Mouse (Mus musculus): Measurements from ENCODE around the gene Elf2. TPM values are rescaled to one million over a fixed set of nuclear protein-coding genes. Genes with fewer than 3 reads are reported as not detected.
A peak's percentile ranks its signal among the peaks of the same experiment; 100 is the strongest.

Gene Elf2
- total RNA-seq (2021) (10 to 100 TPM; 55.7 to 56.9 TPM), polyA plus RNA-seq (2012; rRNA removed) (25.6 and 38.1 TPM in 2 replicates)
- long read RNA-seq, full-length matches to known transcripts: 15 of 20 reads
- long read RNA-seq, partial matches to known transcripts: 3 of 20 reads
- long read RNA-seq, other reads (novel, unspliced or antisense): 2 of 20 reads

- intact Hi-C loops (cut with DNase I): loop anchor here (1.0 kb wide), 1 partner anchor 64 kb away; no protein-coding TSS in a partner anchor
Measured at GRCm38 (mm10) chr3:51340552-51341267, at the start of gene Elf2. Gene Elf2, minus strand, starts transcription at chr3:51340663.

GRCm38 (mm10) chr3:51388904-51389303 lies 48.4 kb upstream of the Elf2 start:
- WGBS: 5% methylated on average over 13 of the region's 13 CpGs
- H3K4me1 ChIP-seq (ENCODE audit: control insufficient read depth, insufficient read depth, low read length): no peaks in the 10 kb centered on the region
- DNase-seq: no peak
- TF ChIP-seq EP300 (IDR thresholded peaks at IDR 0.05; ENCODE audit: insufficient read depth, low read depth, low read length) (no peak), POLR2A (IDR thresholded peaks at IDR 0.05; ENCODE audit: insufficient read depth, low read depth, low read length) (no peak)
- no peaks in the 10 kb centered on the region for H3K79me2 ChIP-seq (replicated peaks; ENCODE audit: control insufficient read depth, insufficient read depth, low read length)
- no peak overlapping the region for H3K9ac ChIP-seq (ENCODE audit: low read depth, low read length)
- intact Hi-C loops (cut with DNase I): no loop called here
- no peaks in the 10 kb centered on the region for H3K27me3 ChIP-seq (ENCODE audit: control insufficient read depth, insufficient read depth, low read length)
- no peak overlapping the region for H3K4me3 ChIP-seq
- H3K36me3 ChIP-seq (ENCODE audit: control insufficient read depth, insufficient read depth, low read length): no peaks in the 10 kb centered on the region
- H3K27ac ChIP-seq: no peak overlapping the region

More at GRCm38 (mm10) chr3:51340552-51341267, at the start of gene Elf2:
- Histone ChIP-seq H3K4me1 (ENCODE audit: control insufficient read depth, insufficient read depth, low read length) (peaks cover 2% of the 10 kb centered on the region), H3K36me3 (ENCODE audit: control insufficient read depth, insufficient read depth, low read length) (no peaks in the 10 kb centered on the region; the same call in 1 of the 2 replicates), H3K4me3 (peak within 1 kb of the TSS; percentile 90), H3K27me3 (ENCODE audit: control insufficient read depth, insufficient read depth, low read length) (no peaks in the 10 kb centered on the region), H3K9ac (ENCODE audit: low read depth, low read length) (peak within 1 kb of the TSS; percentile 98), H3K79me2 (replicated peaks; ENCODE audit: control insufficient read depth, insufficient read depth, low read length) (peaks cover 2% of the 10 kb centered on the region), H3K27ac (peak within 1 kb of the TSS; percentile 100)
- peak; percentile 92 to 94 for DNase-seq
- WGBS: under 1% methylated on average over 53 of the region's 87 CpGs
- TF ChIP-seq CTCF (IDR thresholded peaks at IDR 0.05): no peak
- 0 out of 2 replicates have a peak, but pooled peaks have one; percentile 37 for TF ChIP-seq EP300 (IDR thresholded peaks at IDR 0.05; ENCODE audit: insufficient read depth, low read depth, low read length)
- peak; percentile 54 for TF ChIP-seq POLR2A (IDR thresholded peaks at IDR 0.05; ENCODE audit: insufficient read depth, low read depth, low read length)

GRCm38 (mm10) chr3:51387868-51388381 lies 47.5 kb upstream of the Elf2 start:
- TF ChIP-seq EP300 (IDR thresholded peaks at IDR 0.05; ENCODE audit: insufficient read depth, low read depth, low read length) (no peak), CTCF (IDR thresholded peaks at IDR 0.05) (no peak), POLR2A (IDR thresholded peaks at IDR 0.05; ENCODE audit: insufficient read depth, low read depth, low read length) (no peak)
- DNase-seq: no peak
- Histone ChIP-seq H3K27me3 (ENCODE audit: control insufficient read depth, insufficient read depth, low read length) (no peaks in the 10 kb centered on the region), H3K27ac (no peak overlapping the region), H3K36me3 (ENCODE audit: control insufficient read depth, insufficient read depth, low read length) (no peaks in the 10 kb centered on the region), H3K9ac (ENCODE audit: low read depth, low read length) (no peak overlapping the region), H3K79me2 (replicated peaks; ENCODE audit: control insufficient read depth, insufficient read depth, low read length) (no peaks in the 10 kb centered on the region), H3K4me3 (no peak overlapping the region), H3K4me1 (ENCODE audit: control insufficient read depth, insufficient read depth, low read length) (no peaks in the 10 kb centered on the region)
- intact Hi-C loops (cut with DNase I): no loop called here
- 84% methylated on average over 8 of the region's 8 CpGs for WGBS

- Histone ChIP-seq H3K79me2 (replicated peaks; ENCODE audit: control insufficient read depth, insufficient read depth, low read length) (no peaks in the 10 kb centered on the region), H3K27me3 (ENCODE audit: control insufficient read depth, insufficient read depth, low read length) (no peaks in the 10 kb centered on the region), H3K4me1 (ENCODE audit: control insufficient read depth, insufficient read depth, low read length) (no peaks in the 10 kb centered on the region), H3K4me3 (no peak overlapping the region), H3K27ac (no peak overlapping the region), H3K36me3 (ENCODE audit: control insufficient read depth, insufficient read depth, low read length) (no peaks in the 10 kb centered on the region), H3K9ac (ENCODE audit: low read depth, low read length) (no peak overlapping the region)
- no peak for DNase-seq
- TF ChIP-seq CTCF (IDR thresholded peaks at IDR 0.05): no peak
- intact Hi-C loops (cut with DNase I): no loop called here
- 69% methylated on average over 3 of the region's 3 CpGs for WGBS
Measured at GRCm38 (mm10) chr3:51387134-51387451, 46.6 kb upstream of the Elf2 start.

GRCm38 (mm10) chr3:51386441-51387133 lies 46.1 kb upstream of the Elf2 start:
- Histone ChIP-seq H3K27ac (no peak overlapping the region; the same call in 1 of the 2 replicates), H3K4me1 (ENCODE audit: control insufficient read depth, insufficient read depth, low read length) (no peaks in the 10 kb centered on the region), H3K9ac (ENCODE audit: low read depth, low read length) (no peak overlapping the region), H3K36me3 (ENCODE audit: control insufficient read depth, insufficient read depth, low read length) (no peaks in the 10 kb centered on the region), H3K27me3 (ENCODE audit: control insufficient read depth, insufficient read depth, low read length) (no peaks in the 10 kb centered on the region), H3K79me2 (replicated peaks; ENCODE audit: control insufficient read depth, insufficient read depth, low read length) (no peaks in the 10 kb centered on the region), H3K4me3 (no peak overlapping the region)
- intact Hi-C loops (cut with DNase I): no loop called here
- TF ChIP-seq CTCF (IDR thresholded peaks at IDR 0.05): no peak
- TF ChIP-seq POLR2A (IDR thresholded peaks at IDR 0.05; ENCODE audit: insufficient read depth, low read depth, low read length): no peak
- TF ChIP-seq EP300 (IDR thresholded peaks at IDR 0.05; ENCODE audit: insufficient read depth, low read depth, low read length): no peak
- 61% methylated on average over 12 of the region's 12 CpGs for WGBS
- peak; percentile 38 to 55 for DNase-seq

- TF ChIP-seq POLR2A (IDR thresholded peaks at IDR 0.05; ENCODE audit: insufficient read depth, low read depth, low read length): no peak
- no peak for TF ChIP-seq EP300 (IDR thresholded peaks at IDR 0.05; ENCODE audit: insufficient read depth, low read depth, low read length)
- no peak for TF ChIP-seq CTCF (IDR thresholded peaks at IDR 0.05)
Measured at GRCm38 (mm10) chr3:51383409-51383808, 42.9 kb upstream of the Elf2 start.

More at GRCm38 (mm10) chr3:51383409-51383808, 42.9 kb upstream of the Elf2 start:
- Histone ChIP-seq H3K4me3 (no peak overlapping the region), H3K79me2 (replicated peaks; ENCODE audit: control insufficient read depth, insufficient read depth, low read length) (no peaks in the 10 kb centered on the region), H3K4me1 (ENCODE audit: control insufficient read depth, insufficient read depth, low read length) (no peaks in the 10 kb centered on the region; the same call in 1 of the 2 replicates), H3K36me3 (ENCODE audit: control insufficient read depth, insufficient read depth, low read length) (no peaks in the 10 kb centered on the region), H3K9ac (ENCODE audit: low read depth, low read length) (no peak overlapping the region), H3K27ac (no peak overlapping the region), H3K27me3 (ENCODE audit: control insufficient read depth, insufficient read depth, low read length) (no peaks in the 10 kb centered on the region)
- intact Hi-C loops (cut with DNase I): no loop called here
- no peak for DNase-seq
- WGBS: 85% methylated on average over 12 of the region's 12 CpGs

Measured in heart, adult 2 months (tissue).